Mouse (Mus musculus): ENCODE measurements around the gene Smyd4.

DNA sequence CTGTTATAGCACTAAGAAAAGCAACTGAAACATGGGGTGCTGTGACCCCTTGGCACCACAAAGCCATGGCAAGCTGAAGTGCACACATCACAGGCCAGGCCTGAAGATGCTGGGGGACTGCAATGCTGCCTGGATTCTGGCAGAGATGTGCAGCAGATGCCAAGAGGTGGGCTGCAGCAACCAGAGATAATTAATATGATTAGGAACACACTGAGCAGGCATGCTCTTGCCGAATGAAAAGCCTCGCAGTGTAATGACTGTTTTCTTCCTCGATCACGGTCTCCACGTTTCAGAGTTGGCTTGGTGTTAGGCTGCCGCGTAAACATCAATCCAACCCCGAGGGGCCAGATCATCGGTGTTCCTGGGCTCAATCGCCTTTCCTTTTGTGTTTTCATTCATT lies 48.4 kb upstream of the Smyd4 start:
- TF ChIP-seq CTCF (conservative IDR thresholded peaks at IDR 0.05; ENCODE audit: low read length) (no peak), NANOG (IDR thresholded peaks at IDR 0.05; ENCODE audit: borderline replicate concordance, low read length) (no peak)
